Mouse (Mus musculus): ENCODE measurements around the gene Spint2. TPM values are rescaled to one million over a fixed set of nuclear protein-coding genes. Genes with fewer than 3 reads are reported as not detected.

The Spint2 gene
- 27.0 and 28.1 TPM in 2 replicates for polyA plus RNA-seq (2014; fragmentation: Nextera tagmentation; extraction: Ambion mirVana)

- peaks cover 22% of the 10 kb centered on the region for H3K27me3 ChIP-seq (ENCODE audit: control insufficient read depth, insufficient read depth, low read length)
- under 1% methylated on average over 80 of the region's 80 CpGs for WGBS
Observed at GRCm38 (mm10) chr7:29281201-29282073, at the start of gene Spint2. Gene Spint2, minus strand, starts transcription at chr7:29281912.

DNA sequence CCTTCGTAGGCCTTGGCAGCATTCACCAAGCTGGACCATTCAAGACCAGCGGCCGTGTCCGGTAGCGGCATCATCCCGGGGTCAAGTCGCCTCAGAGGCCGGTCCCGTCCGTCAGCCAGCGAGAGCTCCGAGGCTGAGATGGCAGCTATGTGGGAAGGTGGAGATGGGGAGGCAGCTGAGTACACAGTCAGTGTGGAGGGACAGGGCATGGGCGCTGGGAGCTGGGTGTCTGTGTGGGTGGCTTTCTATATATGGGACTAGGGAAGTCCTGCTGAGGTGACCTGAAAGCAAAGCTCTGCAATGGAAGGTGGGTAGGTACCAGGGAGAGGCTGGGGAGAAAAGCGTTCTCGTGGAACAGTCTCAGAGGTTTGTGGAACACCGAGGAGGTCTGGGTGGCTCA is 47.3 kb upstream of the Spint2 start:
- Histone ChIP-seq H3K27ac (ENCODE audit: low read depth, low read length) (no peak overlapping the region), H3K4me2 (ENCODE audit: low read depth) (no peak overlapping the region), H3K4me1 (ENCODE audit: control insufficient read depth, insufficient read depth, low read length) (no peaks in the 10 kb centered on the region), H3K9ac (ENCODE audit: low read length) (no peak overlapping the region), H3K4me3 (ENCODE audit: low read depth, low read length) (no peak overlapping the region), H3K36me3 (ENCODE audit: control insufficient read depth, insufficient read depth, low read length) (peaks cover 8% of the 10 kb centered on the region), H3K27me3 (ENCODE audit: control insufficient read depth, insufficient read depth, low read length) (no peaks in the 10 kb centered on the region), H3K9me3 (ENCODE audit: control insufficient read depth, low read length) (no peaks in the 10 kb centered on the region)
- DNase-seq (ENCODE audit: low spot score) (no peak), ATAC-seq (ENCODE audit: insufficient read depth, low FRiP score, low TSS enrichment) (no peak)
- WGBS: 96% methylated on average over 16 of the region's 16 CpGs

More at GRCm38 (mm10) chr7:29281201-29282073, at the start of gene Spint2:
- H3K36me3 ChIP-seq (ENCODE audit: control insufficient read depth, insufficient read depth, low read length): no peaks in the 10 kb centered on the region
- no peak; the same call in 1 of the 2 replicates for ATAC-seq (ENCODE audit: insufficient read depth, low FRiP score, low TSS enrichment)
- no peaks in the 10 kb centered on the region for H3K9me3 ChIP-seq (ENCODE audit: control insufficient read depth, low read length)
- DNase-seq (ENCODE audit: low spot score): peak; percentile 63
- no peak within 1 kb of the TSS for H3K27ac ChIP-seq (ENCODE audit: low read depth, low read length)
- peaks cover 7% of the 10 kb centered on the region for H3K4me1 ChIP-seq (ENCODE audit: control insufficient read depth, insufficient read depth, low read length)
- H3K9ac ChIP-seq (ENCODE audit: low read length): peak within 1 kb of the TSS; percentile 64
- H3K4me3 ChIP-seq (ENCODE audit: low read depth, low read length): peak within 1 kb of the TSS; percentile 49
- H3K4me2 ChIP-seq (ENCODE audit: low read depth): peak within 1 kb of the TSS; percentile 99

GRCm38 (mm10) chr7:29327087-29327486 is 45.4 kb upstream of the Spint2 start:
- H3K27me3 ChIP-seq (ENCODE audit: control insufficient read depth, insufficient read depth, low read length): no peaks in the 10 kb centered on the region
- H3K27ac ChIP-seq (ENCODE audit: low read depth, low read length): no peak overlapping the region
- H3K4me1 ChIP-seq (ENCODE audit: control insufficient read depth, insufficient read depth, low read length): no peaks in the 10 kb centered on the region
- DNase-seq (ENCODE audit: low spot score) (no peak), ATAC-seq (ENCODE audit: insufficient read depth, low FRiP score, low TSS enrichment) (no peak)
- H3K4me3 ChIP-seq (ENCODE audit: low read depth, low read length): no peak overlapping the region
- H3K4me2 ChIP-seq (ENCODE audit: low read depth): no peak overlapping the region
- no peaks in the 10 kb centered on the region for H3K9me3 ChIP-seq (ENCODE audit: control insufficient read depth, low read length)
- 81% methylated on average over 6 of the region's 6 CpGs for WGBS
- H3K36me3 ChIP-seq (ENCODE audit: control insufficient read depth, insufficient read depth, low read length): peaks cover 8% of the 10 kb centered on the region
- H3K9ac ChIP-seq (ENCODE audit: low read length): no peak overlapping the region

- peak; percentile 48 for DNase-seq (ENCODE audit: low spot score)
- H3K4me1 ChIP-seq (ENCODE audit: control insufficient read depth, insufficient read depth, low read length): peaks cover 50% of the 10 kb centered on the region
- 11% methylated on average over 19 of the region's 19 CpGs for WGBS
Observed at GRCm38 (mm10) chr7:29319337-29320307, 37.9 kb upstream of the Spint2 start.

GRCm38 (mm10) chr7:29318115-29318911 is 36.6 kb upstream of the Spint2 start:
- Histone ChIP-seq H3K27ac (ENCODE audit: low read depth, low read length) (peak overlapping the region; percentile 87), H3K4me1 (ENCODE audit: control insufficient read depth, insufficient read depth, low read length) (peaks cover 52% of the 10 kb centered on the region), H3K4me3 (ENCODE audit: low read depth, low read length) (peak overlapping the region; percentile 8; the same call in 1 of the 2 replicates), H3K9me3 (ENCODE audit: control insufficient read depth, low read length) (no peaks in the 10 kb centered on the region), H3K9ac (ENCODE audit: low read length) (peak overlapping the region; percentile 38; the same call in 1 of the 2 replicates), H3K27me3 (ENCODE audit: control insufficient read depth, insufficient read depth, low read length) (no peaks in the 10 kb centered on the region), H3K36me3 (ENCODE audit: control insufficient read depth, insufficient read depth, low read length) (no peaks in the 10 kb centered on the region; the same call in 1 of the 2 replicates), H3K4me2 (ENCODE audit: low read depth) (peak overlapping the region; percentile 38)
- 6% methylated on average over 18 of the region's 18 CpGs for WGBS
- ATAC-seq (ENCODE audit: insufficient read depth, low FRiP score, low TSS enrichment): 0 out of 2 replicates have a peak, but pooled peaks have one; percentile 1
- DNase-seq (ENCODE audit: low spot score): peak; percentile 57

More at GRCm38 (mm10) chr7:29319337-29320307, 37.9 kb upstream of the Spint2 start:
- no peaks in the 10 kb centered on the region for H3K9me3 ChIP-seq (ENCODE audit: control insufficient read depth, low read length)
- no peaks in the 10 kb centered on the region; the same call in 1 of the 2 replicates for H3K36me3 ChIP-seq (ENCODE audit: control insufficient read depth, insufficient read depth, low read length)
- ATAC-seq (ENCODE audit: insufficient read depth, low FRiP score, low TSS enrichment): no peak
- H3K4me3 ChIP-seq (ENCODE audit: low read depth, low read length): no peak overlapping the region
- peak overlapping the region; percentile 87; the same call in 1 of the 2 replicates for H3K27ac ChIP-seq (ENCODE audit: low read depth, low read length)
- H3K9ac ChIP-seq (ENCODE audit: low read length): peak overlapping the region; percentile 38; the same call in 1 of the 2 replicates
- H3K27me3 ChIP-seq (ENCODE audit: control insufficient read depth, insufficient read depth, low read length): no peaks in the 10 kb centered on the region
- peak overlapping the region; percentile 38 for H3K4me2 ChIP-seq (ENCODE audit: low read depth)

DNA sequence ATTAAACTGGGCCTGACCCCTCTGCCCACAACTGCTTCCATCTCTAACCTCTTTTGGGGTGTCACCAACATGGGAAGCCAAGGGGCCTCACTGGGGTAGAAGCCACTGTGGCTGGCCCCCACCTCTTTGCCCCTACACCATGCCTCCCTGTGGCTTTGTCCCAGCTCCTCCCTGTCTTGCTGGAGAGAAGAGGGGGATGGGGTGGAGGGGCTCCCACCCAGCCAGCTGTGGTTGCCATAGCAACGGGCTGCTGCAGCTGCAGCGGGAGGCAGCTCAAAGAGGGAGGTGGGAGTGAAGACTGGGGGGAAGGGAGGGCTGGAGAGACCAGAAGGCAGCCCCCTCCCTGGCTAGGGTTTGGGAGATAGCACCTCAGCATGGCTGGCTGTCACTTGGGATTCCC is 35.8 kb upstream of the Spint2 start:
- Histone ChIP-seq H3K36me3 (ENCODE audit: control insufficient read depth, insufficient read depth, low read length) (no peaks in the 10 kb centered on the region; the same call in 1 of the 2 replicates), H3K27me3 (ENCODE audit: control insufficient read depth, insufficient read depth, low read length) (no peaks in the 10 kb centered on the region), H3K9me3 (ENCODE audit: control insufficient read depth, low read length) (no peaks in the 10 kb centered on the region), H3K4me2 (ENCODE audit: low read depth) (peak overlapping the region; percentile 38), H3K4me1 (ENCODE audit: control insufficient read depth, insufficient read depth, low read length) (peaks cover 52% of the 10 kb centered on the region), H3K9ac (ENCODE audit: low read length) (peak overlapping the region; percentile 47), H3K4me3 (ENCODE audit: low read depth, low read length) (peak overlapping the region; percentile 13; the same call in 1 of the 2 replicates), H3K27ac (ENCODE audit: low read depth, low read length) (peak overlapping the region; percentile 87)
- DNase-seq (ENCODE audit: low spot score) (peak; percentile 88), ATAC-seq (ENCODE audit: insufficient read depth, low FRiP score, low TSS enrichment) (peak; percentile 73)
- 0% methylated on average over 2 of the region's 2 CpGs for WGBS

- Histone ChIP-seq H3K4me3 (ENCODE audit: low read depth, low read length) (no peak overlapping the region), H3K9ac (ENCODE audit: low read length) (peak overlapping the region; percentile 47), H3K9me3 (ENCODE audit: control insufficient read depth, low read length) (no peaks in the 10 kb centered on the region), H3K27ac (ENCODE audit: low read depth, low read length) (peak overlapping the region; percentile 87), H3K36me3 (ENCODE audit: control insufficient read depth, insufficient read depth, low read length) (no peaks in the 10 kb centered on the region; the same call in 1 of the 2 replicates), H3K27me3 (ENCODE audit: control insufficient read depth, insufficient read depth, low read length) (no peaks in the 10 kb centered on the region), H3K4me1 (ENCODE audit: control insufficient read depth, insufficient read depth, low read length) (peaks cover 52% of the 10 kb centered on the region), H3K4me2 (ENCODE audit: low read depth) (peak overlapping the region; percentile 38)
- DNase-seq (ENCODE audit: low spot score) (peak; percentile 71), ATAC-seq (ENCODE audit: insufficient read depth, low FRiP score, low TSS enrichment) (peak; percentile 11; the same call in 1 of the 2 replicates)
- WGBS: 3% methylated on average over 10 of the region's 10 CpGs
Observed at GRCm38 (mm10) chr7:29316976-29317375, 35.3 kb upstream of the Spint2 start.
